In the genomic region with DNA sequence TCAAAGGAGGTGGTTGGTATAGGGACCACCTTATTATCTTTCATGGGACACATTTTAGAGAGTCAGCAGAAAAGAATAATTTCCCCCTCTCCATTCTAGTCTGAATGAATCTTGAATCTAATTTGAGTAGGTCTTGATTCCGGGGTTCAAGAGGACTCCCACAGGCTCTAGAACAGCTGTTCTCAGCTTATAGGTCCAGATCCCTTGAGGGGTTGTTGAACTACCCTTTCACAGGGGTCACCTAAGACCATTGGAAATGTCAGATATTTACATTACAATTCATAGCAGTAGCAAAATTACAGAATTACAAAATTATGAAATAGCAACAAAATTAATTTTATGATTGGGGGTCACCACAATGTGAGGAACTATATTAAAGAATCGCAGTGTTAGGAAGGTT, we compare ENCODE assay signal across 8 mouse cellular contexts. TPM values are rescaled to one million over a fixed set of nuclear protein-coding genes. Genes with fewer than 3 reads are reported as not detected.
DNase-seq lines count a peak whose midpoint lies in the region; ATAC-seq and TF ChIP-seq lines count a peak whose summit lies in the region.

No protein-coding gene starts in this region.

- H3K4me1 ChIP-seq in heart, embryonic 12.5 days (replicated peaks): 0 out of 2 replicates have a peak, but pooled peaks cover 5% of the 10 kb centered on the region
- peaks cover 25% of the 10 kb centered on the region for H3K4me1 ChIP-seq in embryonic facial prominence, embryonic 10.5 days
- peaks cover 25% of the 10 kb centered on the region for H3K4me1 ChIP-seq in hindbrain, embryonic 13.5 days (replicated peaks)
- peaks cover 23% of the 10 kb centered on the region for H3K4me1 ChIP-seq in liver, postnatal 0 days (ENCODE audit: insufficient read depth)

- WGBS in heart, embryonic 12.5 days: 58% methylated on average over 2 of the region's 2 CpGs
- WGBS in embryonic facial prominence, embryonic 10.5 days: 73% methylated on average over 2 of the region's 2 CpGs
- WGBS in hindbrain, embryonic 13.5 days: 62% methylated on average over 2 of the region's 2 CpGs
- WGBS in liver, postnatal 0 days (ENCODE audit: insufficient replicate concordance): 68% methylated on average over 2 of the region's 2 CpGs

- no peak for TF ChIP-seq EP300 in liver, postnatal 0 days (IDR thresholded peaks at IDR 0.05; ENCODE audit: low read depth)

- H3K27ac ChIP-seq in heart, embryonic 12.5 days (ENCODE audit: poor library complexity, severe bottlenecking): no peak overlapping the region
- H3K27ac ChIP-seq in embryonic facial prominence, embryonic 10.5 days (replicated peaks): no peak overlapping the region
- H3K27ac ChIP-seq in hindbrain, embryonic 13.5 days: peak overlapping the region; percentile 95
- no peak overlapping the region for H3K27ac ChIP-seq in liver, postnatal 0 days (ENCODE audit: low read depth)

- no peaks in the 10 kb centered on the region for H3K9me3 ChIP-seq in heart, embryonic 12.5 days (replicated peaks)
- H3K9me3 ChIP-seq in embryonic facial prominence, embryonic 10.5 days: no peaks in the 10 kb centered on the region
- H3K9me3 ChIP-seq in hindbrain, embryonic 13.5 days: no peaks in the 10 kb centered on the region
- H3K9me3 ChIP-seq in liver, postnatal 0 days (ENCODE audit: low read length): no peaks in the 10 kb centered on the region

- no peak for DNase-seq in heart, postnatal 10 days
- DNase-seq in embryonic facial prominence, embryonic 10.5 days (ENCODE audit: low spot score): no peak
- no peak for DNase-seq in liver, postnatal 0 days
- no peak for DNase-seq in adrenal gland, postnatal 10 days
- no peak for DNase-seq in spleen, postnatal 10 days (ENCODE audit: low spot score in 2 of 2)
- DNase-seq in spleen, postnatal 4 days (ENCODE audit: low spot score in 2 of 2): no peak

- no peaks in the 10 kb centered on the region for H3K27me3 ChIP-seq in heart, embryonic 12.5 days (replicated peaks)
- no peaks in the 10 kb centered on the region for H3K27me3 ChIP-seq in embryonic facial prominence, embryonic 10.5 days (replicated peaks; ENCODE audit: low read depth, poor library complexity, severe bottlenecking)
- H3K27me3 ChIP-seq in hindbrain, embryonic 13.5 days: no peaks in the 10 kb centered on the region
- no peaks in the 10 kb centered on the region for H3K27me3 ChIP-seq in liver, postnatal 0 days (ENCODE audit: insufficient read depth, low read length)

- H3K9ac ChIP-seq in heart, embryonic 12.5 days: no peak overlapping the region
- peak overlapping the region; percentile 87; the same call in 1 of the 2 replicates for H3K9ac ChIP-seq in hindbrain, embryonic 13.5 days
- H3K9ac ChIP-seq in liver, postnatal 0 days (replicated peaks): no peak overlapping the region

- peak overlapping the region; percentile 87 for H3K4me2 ChIP-seq in heart, embryonic 12.5 days
- peak overlapping the region; percentile 65 for H3K4me2 ChIP-seq in hindbrain, embryonic 13.5 days
- peak overlapping the region; percentile 79 for H3K4me2 ChIP-seq in liver, postnatal 0 days (ENCODE audit: low read depth, low read length)

- intact Hi-C loops in heart, postnatal 10 days (cut with DNase I): loop anchor here (5.0 kb wide), 1 partner anchor 135 kb away; no protein-coding TSS in a partner anchor

- TF ChIP-seq CTCF in liver, postnatal 0 days (IDR thresholded peaks at IDR 0.05; ENCODE audit: low read depth): no peak

- H3K4me3 ChIP-seq in heart, embryonic 12.5 days: peak overlapping the region; percentile 54
- H3K4me3 ChIP-seq in embryonic facial prominence, embryonic 10.5 days: peak overlapping the region; percentile 63
- peak overlapping the region; percentile 57 for H3K4me3 ChIP-seq in hindbrain, embryonic 13.5 days
- no peak overlapping the region for H3K4me3 ChIP-seq in liver, postnatal 0 days (ENCODE audit: low read depth, low read length)

- no peaks in the 10 kb centered on the region for H3K36me3 ChIP-seq in heart, embryonic 12.5 days
- no peaks in the 10 kb centered on the region for H3K36me3 ChIP-seq in embryonic facial prominence, embryonic 10.5 days (replicated peaks)
- H3K36me3 ChIP-seq in hindbrain, embryonic 13.5 days: no peaks in the 10 kb centered on the region
- H3K36me3 ChIP-seq in liver, postnatal 0 days (replicated peaks; ENCODE audit: insufficient read depth, low read length): no peaks in the 10 kb centered on the region

- ATAC-seq in heart, embryonic 12.5 days (ENCODE audit: insufficient number of reproducible peaks, low FRiP score): no peak
- ATAC-seq in hindbrain, embryonic 13.5 days (ENCODE audit: low FRiP score): peak; percentile 34; the same call in 1 of the 2 replicates
- ATAC-seq in liver, postnatal 0 days: no peak

RNA-seq across cellular contexts. Expression of a gene that starts 54.0 kb away (rescaled TPM):
- polyA plus RNA-seq in heart, embryonic 12.5 days (2016; fragmentation: Nextera tagmentation; extraction: Ambion mirVana): 5.7 TPM in 2 replicates
- 1 to 10 TPM in 1 of 2 experiments, under 1 TPM in 1; 0.72 to 1.8 TPM for total RNA-seq in heart, postnatal 10 days (2021)
- 43.6 and 44.2 TPM in 2 replicates for polyA plus RNA-seq in embryonic facial prominence, embryonic 10.5 days (2016; fragmentation: Nextera tagmentation; extraction: Ambion mirVana)
- polyA plus RNA-seq in hindbrain, embryonic 13.5 days (2015; fragmentation: Nextera tagmentation; extraction: Ambion mirVana): 130 and 132 TPM in 2 replicates
- 8.1 and 9.6 TPM in 2 replicates for polyA plus RNA-seq in liver, postnatal 0 days (2015; fragmentation: Nextera tagmentation; extraction: Ambion mirVana)
- 10 to 100 TPM; 17.7 to 20.7 TPM for total RNA-seq in adrenal gland, postnatal 10 days (2021)
